Mouse (Mus musculus) c-Kit-positive CD71-positive TER-119-negative erythroid progenitor cells, embryonic 14.5 days (primary cell): ENCODE data around the gene Olfr1093.

Source experiments
- DNase-seq: peaks from one replicate; pipeline ENCODE4 v3.0.0-alpha.2; 2013; ENCODE audit warnings: low read depth

Gene Olfr1093

DNA sequence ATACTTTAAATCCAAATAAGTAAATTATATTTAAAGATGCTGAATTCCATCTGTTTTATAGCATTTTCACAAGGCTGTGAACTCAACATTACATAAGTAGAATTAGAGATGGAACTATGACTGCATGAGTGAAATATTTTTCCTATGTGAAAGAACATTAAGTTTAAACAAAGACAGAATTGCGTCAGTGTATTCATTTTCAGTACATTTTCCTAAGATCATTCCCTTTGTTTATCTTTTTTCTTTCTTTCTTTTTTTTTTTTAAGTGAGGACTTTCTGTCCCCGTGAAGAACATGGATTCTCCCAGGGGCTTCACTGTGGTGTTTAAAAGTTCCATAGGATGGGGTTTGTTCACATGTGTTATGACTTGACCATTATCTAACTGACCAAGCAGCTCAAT lies at the start of gene Olfr1093:
Gene Olfr1093 (plus strand): TSS at position 301 of the 400 bp plus-strand sequence.
- no peak for DNase-seq

DNA sequence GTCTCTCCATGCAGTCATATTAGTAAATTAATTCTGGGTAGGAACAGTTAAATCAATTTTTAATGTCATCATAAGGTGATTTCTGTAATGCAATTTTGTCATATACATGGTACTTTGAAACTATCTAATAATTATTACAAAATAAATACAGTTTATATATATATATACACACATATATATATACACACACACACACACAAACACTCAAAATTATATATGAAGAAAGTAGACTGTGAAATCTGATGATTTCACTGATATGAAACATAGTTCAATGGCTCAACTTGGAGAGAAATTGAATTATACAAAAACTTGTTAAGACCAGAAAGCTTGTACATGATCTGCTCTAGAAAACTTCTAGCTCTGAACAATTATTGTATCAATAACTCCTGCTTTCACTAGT lies 48.7 kb upstream of the Olfr1093 start, which contains the start of gene Olfr1089:
Gene Olfr1089 (minus strand): TSS at position 101 of the 400 bp plus-strand sequence.
- no peak for DNase-seq

DNA sequence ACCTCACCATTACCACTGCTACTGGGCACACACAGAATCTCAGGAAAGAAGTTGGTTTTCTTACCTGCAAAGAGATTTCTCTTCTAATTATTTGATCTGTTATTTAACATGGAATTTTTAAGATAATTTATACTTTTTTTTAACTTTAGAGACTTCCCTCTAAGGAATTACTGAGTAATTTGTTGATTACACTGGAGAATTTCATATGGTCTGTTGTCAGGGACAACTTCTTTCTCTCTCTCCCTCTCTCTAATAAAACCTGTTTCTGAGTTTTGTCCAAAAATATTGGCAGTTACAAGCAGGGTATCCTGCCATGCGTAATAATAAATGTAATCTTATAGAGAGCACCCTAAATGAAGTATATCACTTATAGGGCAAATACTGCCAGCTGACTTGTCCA lies 23.4 kb upstream of the Olfr1093 start, which contains the start of gene Olfr1090:
Gene Olfr1090 (minus strand): TSS at position 101 of the 400 bp plus-strand sequence.
- DNase-seq: no peak

DNA sequence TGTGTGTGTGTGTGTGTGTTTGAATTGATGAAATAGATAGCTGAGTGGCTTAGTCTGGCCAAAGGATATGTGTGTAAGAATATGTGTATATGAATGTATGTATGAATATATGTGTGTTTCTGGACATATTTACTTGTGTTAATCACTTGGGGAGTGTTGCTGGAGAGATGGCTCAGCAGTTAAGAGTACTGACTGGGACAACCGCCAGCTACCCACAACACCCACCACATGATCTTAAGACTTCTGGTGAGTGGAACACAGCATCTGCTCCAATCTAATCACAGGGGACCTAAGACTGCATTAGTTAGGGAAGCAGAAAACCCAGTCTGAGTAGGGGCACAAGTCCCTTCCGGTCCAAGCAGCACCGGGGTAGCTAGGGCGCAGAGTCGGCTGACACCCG lies 21.2 kb upstream of the Olfr1093 start:
- DNase-seq: no peak

DNA sequence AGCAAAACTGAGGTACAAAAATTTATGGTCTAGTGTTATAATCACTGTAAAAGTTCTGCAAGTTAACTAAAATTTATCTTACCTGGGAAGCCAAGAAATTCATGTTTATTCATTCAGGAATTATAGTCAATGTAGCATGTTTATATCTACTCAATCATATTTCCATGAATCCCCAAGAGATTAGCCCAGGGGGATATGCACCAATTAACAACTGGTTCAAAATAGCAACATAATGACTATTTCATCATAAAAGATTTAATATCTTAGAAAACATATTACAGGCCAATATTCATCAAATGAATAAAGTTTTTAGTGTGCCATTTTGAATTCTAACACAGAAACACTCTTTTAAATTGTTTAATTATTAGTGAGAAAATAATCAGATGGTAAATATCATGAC lies 27.6 kb downstream of the Olfr1093 start, which contains the start of gene Olfr141:
Gene Olfr141 (minus strand): TSS at position 101 of the 400 bp plus-strand sequence.
- DNase-seq: no peak

DNA sequence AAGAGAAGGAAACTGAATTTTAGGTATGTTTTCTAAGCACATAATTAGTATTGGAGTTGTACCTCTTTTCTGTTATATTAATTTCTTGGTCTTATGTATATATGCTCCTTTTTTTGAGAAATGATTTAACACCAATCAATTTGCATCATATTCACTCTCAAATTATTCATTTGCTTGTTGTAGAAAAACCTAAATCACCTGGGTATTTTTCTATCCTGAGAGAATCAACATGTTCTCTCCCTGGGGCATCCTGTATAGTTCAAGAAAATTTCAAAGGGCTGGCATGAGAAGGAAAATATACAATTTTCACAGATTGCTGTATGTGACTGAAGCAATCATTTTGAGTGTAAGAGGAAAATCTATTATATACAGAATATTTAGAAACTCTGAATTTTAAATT lies 42.1 kb downstream of the Olfr1093 start, which contains the start of gene Olfr1094:
Gene Olfr1094 (plus strand): TSS at position 301 of the 400 bp plus-strand sequence.
- DNase-seq: no peak
